Mouse (Mus musculus) liver, postnatal 0 days (tissue): ENCODE results near the gene Aqp7.

Experiments
- CTCF ChIP-seq: sonication (generic); IDR thresholded peaks from 2 replicates; pipeline ENCODE4 v1.5.1; 2016; ENCODE audit warnings: antibody characterized with exemption, low read depth
- EP300 ChIP-seq: IDR thresholded peaks from 2 replicates; pipeline ENCODE4 v1.6.1; 2016; ENCODE audit warnings: antibody characterized with exemption, low read depth, mild to moderate bottlenecking

GRCm38 (mm10) chr4:41063351-41063750 is 15.4 kb upstream of the Aqp7 start:
- TF ChIP-seq CTCF = no peak
- no peak for TF ChIP-seq EP300
